In genomic region chr10:37247121-37247520, GRCm38 (mm10) we compare ENCODE assay signal across 32 mouse cellular contexts.
A peak's percentile ranks its signal among the peaks of the same experiment; 100 is the strongest.
DNase-seq lines count a peak whose midpoint lies in the region; ATAC-seq lines count a peak whose summit lies in the region.
"Had no signal": no experiment of that assay in that cellular context is flagged by ENCODE, and none has a peak within 500 bp of the region (broad histone marks: within the 10 kb centered on the region; RNA-seq: fewer than 3 reads in every experiment).

No protein-coding gene starts in this region.

- peak; percentile 59 for DNase-seq in adrenal gland, postnatal 10 days
- no peak for DNase-seq in adrenal gland, adult 2 months
- DNase-seq in heart, adult 11 months: peak; percentile 55
- no peak for DNase-seq in heart, adult 18-20 months
- DNase-seq in liver: no peak
- DNase-seq in adrenal gland, postnatal 36 days: peak; percentile 19 to 40
- DNase-seq: cerebellum, adult 2 months; cerebellum, postnatal 36 days; gastrocnemius, postnatal 25 days; heart, adult 2 months; heart, postnatal 10 days; kidney, adult 18-20 months; kidney, postnatal 36 days; lung, adult 18-20 months; lung, postnatal 14 days; right cerebral cortex, postnatal 4 days; thymus, adult 18-20 months; thymus, postnatal 25 days had no signal

- H3K9me3 ChIP-seq in liver, embryonic 16.5 days (replicated peaks; ENCODE audit: control insufficient read depth, low read length): no peaks in the 10 kb centered on the region
- H3K9me3 ChIP-seq: forebrain, embryonic 13.5 days; G1E; heart, embryonic 12.5 days; hindbrain, embryonic 10.5 days; hindbrain, embryonic 15.5 days; kidney, embryonic 15.5 days; limb, embryonic 13.5 days; neural tube, embryonic 13.5 days had no signal

- peak; percentile 44; the same call in 1 of the 2 replicates for ATAC-seq in liver, embryonic 16.5 days (ENCODE audit: low read depth)
- ATAC-seq: forebrain, embryonic 13.5 days; inflammation-experienced regulatory T-cells, adult 6 months had no signal

- no peaks in the 10 kb centered on the region for H3K36me3 ChIP-seq in liver, embryonic 16.5 days (ENCODE audit: control insufficient read depth, insufficient read depth)
- H3K36me3 ChIP-seq: G1E; heart, embryonic 12.5 days; hindbrain, embryonic 10.5 days; hindbrain, embryonic 15.5 days; kidney, embryonic 15.5 days; limb, embryonic 13.5 days; neural tube, embryonic 13.5 days had no signal

- H3K9ac ChIP-seq in liver, embryonic 16.5 days (ENCODE audit: low read depth, low read length): no peak overlapping the region
- H3K9ac ChIP-seq: forebrain, embryonic 13.5 days; heart, embryonic 12.5 days; hindbrain, embryonic 15.5 days; kidney, embryonic 15.5 days; limb, embryonic 13.5 days; neural tube, embryonic 13.5 days had no signal

- no peak overlapping the region for H3K4me2 ChIP-seq in liver, embryonic 16.5 days (ENCODE audit: low read depth, low read length)
- H3K4me2 ChIP-seq: forebrain, embryonic 13.5 days; heart, embryonic 12.5 days; hindbrain, embryonic 15.5 days; kidney, embryonic 15.5 days; limb, embryonic 13.5 days; midbrain, embryonic 11.5 days; neural tube, embryonic 13.5 days had no signal

- no peaks in the 10 kb centered on the region for H3K27me3 ChIP-seq in liver, embryonic 16.5 days (ENCODE audit: control insufficient read depth, insufficient read depth, low read depth, low read length)
- H3K27me3 ChIP-seq: forebrain, embryonic 13.5 days; hindbrain, embryonic 15.5 days; kidney, embryonic 15.5 days; limb, embryonic 13.5 days; neural tube, embryonic 13.5 days had no signal

- H3K4me1 ChIP-seq in liver, embryonic 16.5 days (ENCODE audit: control insufficient read depth, low read depth, low read length): no peaks in the 10 kb centered on the region
- H3K4me1 ChIP-seq: hindbrain, embryonic 15.5 days had no signal

- no peak overlapping the region for H3K27ac ChIP-seq in liver, embryonic 16.5 days (ENCODE audit: low read length)
- H3K27ac ChIP-seq: forebrain, embryonic 13.5 days; heart, adult 2 months; hindbrain, embryonic 10.5 days; hindbrain, embryonic 15.5 days; kidney, embryonic 15.5 days; layer of hippocampus, adult 2 months; left cerebral cortex, adult 2 months; limb, embryonic 13.5 days; neural tube, embryonic 13.5 days; stomach, postnatal 0 days had no signal

- H3K4me3 ChIP-seq in liver, embryonic 16.5 days (ENCODE audit: low read depth, low read length): no peak overlapping the region
- H3K4me3 ChIP-seq: forebrain, embryonic 13.5 days; heart, adult 2 months; heart, embryonic 12.5 days; hindbrain, embryonic 10.5 days; hindbrain, embryonic 15.5 days; kidney, embryonic 15.5 days; layer of hippocampus, adult 2 months; left cerebral cortex, adult 2 months; limb, embryonic 13.5 days; neural tube, embryonic 13.5 days had no signal

Comparison
In these comparisons a context has a peak if more than half of its experiments do, and no peak if none do; other contexts are left out.
1. DNase-seq: peak in adrenal gland, postnatal 10 days (single experiment), heart, adult 11 months (single experiment) and adrenal gland, postnatal 36 days (2 of 2); none in adrenal gland, adult 2 months (single experiment), heart, adult 18-20 months (0 of 2) and liver (single experiment).